ENCODE assay signal across 8 mouse cellular contexts in the genomic region with DNA sequence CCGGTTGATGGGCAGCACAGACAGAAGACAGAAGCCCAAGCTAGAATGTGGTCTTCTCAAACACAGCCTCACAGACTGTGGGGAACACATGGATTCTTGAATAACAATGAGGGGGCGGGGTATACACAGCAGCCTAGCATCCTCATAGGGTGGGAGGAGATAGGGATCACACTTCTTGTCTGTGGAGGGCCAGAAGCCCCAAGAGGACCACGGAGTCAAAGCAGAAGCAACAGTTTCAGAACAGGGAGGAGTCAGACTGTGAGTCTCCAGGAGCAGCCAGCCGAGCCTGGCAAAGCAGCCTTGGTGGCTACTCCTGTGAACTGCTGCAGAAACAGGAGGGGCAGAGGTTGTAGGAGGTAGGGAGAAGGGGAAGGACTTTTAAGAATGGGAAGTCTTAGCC. TPM values are rescaled to one million over a fixed set of nuclear protein-coding genes. Genes with fewer than 3 reads are reported as not detected.
DNase-seq lines count a peak whose midpoint lies in the region; ATAC-seq lines count a peak whose summit lies in the region.

No protein-coding gene starts in this region.

- no peak for DNase-seq in heart, adult 8-10 months (ENCODE audit: low spot score)
- DNase-seq in neural tube, embryonic 11.5 days (ENCODE audit: low spot score), result peak; percentile 31
- DNase-seq in neural tube, embryonic 10.5 days (ENCODE audit: extremely low spot score, low spot score), result no peak
- peak; percentile 36 for DNase-seq in limb, embryonic 11.5 days (ENCODE audit: low spot score)
- no peak for DNase-seq in adipocyte (ENCODE audit: low spot score)
- no peak for DNase-seq in gastrocnemius, postnatal 36 days
- no peak for DNase-seq in frontal cortex, adult 2 months (ENCODE audit: extremely low spot score in 1 of 2, low spot score in 1 of 2)

- no peaks in the 10 kb centered on the region for H3K36me3 ChIP-seq in heart, embryonic 12.5 days
- H3K36me3 ChIP-seq in neural tube, embryonic 11.5 days (ENCODE audit: control insufficient read depth, insufficient read depth, low read length), result no peaks in the 10 kb centered on the region
- H3K36me3 ChIP-seq in limb, embryonic 11.5 days (ENCODE audit: control insufficient read depth, insufficient read depth, low read length), result no peaks in the 10 kb centered on the region

- H3K9me3 ChIP-seq in heart, embryonic 12.5 days (replicated peaks), result no peaks in the 10 kb centered on the region
- no peaks in the 10 kb centered on the region for H3K9me3 ChIP-seq in neural tube, embryonic 11.5 days (ENCODE audit: control insufficient read depth, low read length)
- H3K9me3 ChIP-seq in limb, embryonic 11.5 days (ENCODE audit: control insufficient read depth, low read length), result no peaks in the 10 kb centered on the region

- peaks cover 60% of the 10 kb centered on the region for H3K27me3 ChIP-seq in heart, embryonic 12.5 days (replicated peaks)
- H3K27me3 ChIP-seq in neural tube, embryonic 11.5 days (ENCODE audit: control insufficient read depth, insufficient read depth, low read length), result peaks cover 15% of the 10 kb centered on the region; the same call in 1 of the 2 replicates
- peaks cover 24% of the 10 kb centered on the region for H3K27me3 ChIP-seq in limb, embryonic 11.5 days (ENCODE audit: control insufficient read depth, insufficient read depth, low read length)

- no peak overlapping the region for H3K4me3 ChIP-seq in heart, embryonic 12.5 days
- no peak overlapping the region for H3K4me3 ChIP-seq in neural tube, embryonic 11.5 days (ENCODE audit: low read depth, low read length)
- H3K4me3 ChIP-seq in limb, embryonic 11.5 days (ENCODE audit: low read depth, low read length), result no peak overlapping the region

- intact Hi-C loops in gastrocnemius, postnatal 36 days (cut with DNase I), result loop anchor here (5.0 kb wide), 1 partner anchor 69 kb away; no protein-coding TSS in a partner anchor

- H3K9ac ChIP-seq in heart, embryonic 12.5 days, result 0 out of 2 replicates have a peak overlapping the region, but pooled peaks have one; percentile 13
- H3K9ac ChIP-seq in neural tube, embryonic 11.5 days (ENCODE audit: low read length), result no peak overlapping the region
- no peak overlapping the region for H3K9ac ChIP-seq in limb, embryonic 11.5 days (ENCODE audit: low read length)

- ATAC-seq in heart, embryonic 12.5 days (ENCODE audit: insufficient number of reproducible peaks, low FRiP score), result no peak
- 0 out of 2 replicates have a peak, but pooled peaks have one; percentile 31 for ATAC-seq in neural tube, embryonic 11.5 days (ENCODE audit: insufficient read depth, low FRiP score, low TSS enrichment)
- ATAC-seq in limb, embryonic 11.5 days (ENCODE audit: insufficient number of reproducible peaks, low FRiP score, low TSS enrichment, low read depth), result no peak

- peaks cover 21% of the 10 kb centered on the region for H3K4me1 ChIP-seq in heart, embryonic 12.5 days (replicated peaks)
- peaks cover 14% of the 10 kb centered on the region for H3K4me1 ChIP-seq in neural tube, embryonic 11.5 days (ENCODE audit: control insufficient read depth, insufficient read depth, low read length)
- H3K4me1 ChIP-seq in limb, embryonic 11.5 days (ENCODE audit: control insufficient read depth, insufficient read depth, low read length), result peaks cover 8% of the 10 kb centered on the region; the same call in 1 of the 2 replicates

- 3% methylated on average over 4 of the region's 4 CpGs for WGBS in heart, embryonic 12.5 days
- WGBS in neural tube, embryonic 11.5 days, result 4% methylated on average over 4 of the region's 4 CpGs
- WGBS in limb, embryonic 11.5 days, result 4% methylated on average over 4 of the region's 4 CpGs

- peak overlapping the region; percentile 89; the same call in 1 of the 2 replicates for H3K4me2 ChIP-seq in heart, embryonic 12.5 days
- no peak overlapping the region for H3K4me2 ChIP-seq in neural tube, embryonic 11.5 days (ENCODE audit: low read depth)
- no peak overlapping the region for H3K4me2 ChIP-seq in limb, embryonic 11.5 days (ENCODE audit: low read depth, severe bottlenecking)

- no peak overlapping the region for H3K27ac ChIP-seq in heart, embryonic 12.5 days (ENCODE audit: poor library complexity, severe bottlenecking)
- H3K27ac ChIP-seq in neural tube, embryonic 11.5 days (ENCODE audit: low read depth, low read length), result no peak overlapping the region
- H3K27ac ChIP-seq in limb, embryonic 11.5 days (replicated peaks; ENCODE audit: low read depth, low read length), result no peak overlapping the region

RNA-seq across cellular contexts. Expression of gene Ebf4, which starts 1.5 kb away (rescaled TPM):
- polyA plus RNA-seq in heart, embryonic 12.5 days (2016; fragmentation: Nextera tagmentation; extraction: Ambion mirVana), result 0.91 and 1.2 TPM in 2 replicates
- under 1 TPM; 0.20 to 0.78 (median 0.58) TPM for total RNA-seq in heart, adult 8-10 months (2022)
- polyA plus RNA-seq in neural tube, embryonic 11.5 days (2014; fragmentation: Nextera tagmentation; extraction: Ambion mirVana), result 2.0 and 2.1 TPM in 2 replicates
- polyA plus RNA-seq in limb, embryonic 11.5 days (2014; fragmentation: Nextera tagmentation; extraction: Ambion mirVana), result 1.8 and 2.1 TPM in 2 replicates
- under 1 TPM; 0.15 to 0.27 TPM for total RNA-seq in gastrocnemius, postnatal 36 days (2021)
- polyA plus RNA-seq in frontal cortex, adult 2 months (2012; rRNA removed), result 12.8 and 12.9 TPM in 2 replicates

RNA-seq across cellular contexts. Expression of gene Idh3b, which starts 9.1 kb away (rescaled TPM):
- 218 and 221 TPM in 2 replicates for polyA plus RNA-seq in heart, embryonic 12.5 days (2016; fragmentation: Nextera tagmentation; extraction: Ambion mirVana)
- 100 to 1,000 TPM; 719 to 848 (median 777) TPM for total RNA-seq in heart, adult 8-10 months (2022)
- polyA plus RNA-seq in neural tube, embryonic 11.5 days (2014; fragmentation: Nextera tagmentation; extraction: Ambion mirVana), result 148 and 149 TPM in 2 replicates
- polyA plus RNA-seq in limb, embryonic 11.5 days (2014; fragmentation: Nextera tagmentation; extraction: Ambion mirVana), result 145 and 148 TPM in 2 replicates
- total RNA-seq in gastrocnemius, postnatal 36 days (2021), result 100 to 1,000 TPM; 448 to 491 TPM
- 340 and 363 TPM in 2 replicates for polyA plus RNA-seq in frontal cortex, adult 2 months (2012; rRNA removed)

RNA-seq across cellular contexts. Expression of gene Nop56, which starts 19.3 kb away (rescaled TPM):
- polyA plus RNA-seq in heart, embryonic 12.5 days (2016; fragmentation: Nextera tagmentation; extraction: Ambion mirVana), result 192 and 193 TPM in 2 replicates
- 10 to 100 TPM; 25.5 to 44.1 (median 28.0) TPM for total RNA-seq in heart, adult 8-10 months (2022)
- polyA plus RNA-seq in neural tube, embryonic 11.5 days (2014; fragmentation: Nextera tagmentation; extraction: Ambion mirVana), result 335 and 348 TPM in 2 replicates
- polyA plus RNA-seq in limb, embryonic 11.5 days (2014; fragmentation: Nextera tagmentation; extraction: Ambion mirVana), result 383 and 407 TPM in 2 replicates
- total RNA-seq in gastrocnemius, postnatal 36 days (2021), result 10 to 100 TPM; 24.8 to 32.5 TPM
- polyA plus RNA-seq in frontal cortex, adult 2 months (2012; rRNA removed), result 158 and 163 TPM in 2 replicates

Comparison
In these comparisons a context has a peak if more than half of its experiments do, and no peak if none do; other contexts are left out.
1. DNase-seq: peak in neural tube, embryonic 11.5 days (single experiment) and limb, embryonic 11.5 days (single experiment); none in heart, adult 8-10 months (single experiment), neural tube, embryonic 10.5 days (single experiment), adipocyte (single experiment), gastrocnemius, postnatal 36 days (0 of 2) and frontal cortex, adult 2 months (0 of 2).